Mouse (Mus musculus): ENCODE data around the gene Cfap46. TPM values are rescaled to one million over a fixed set of nuclear protein-coding genes. Genes with fewer than 3 reads are reported as not detected.
"Not testable (repeated sequence)": the region's sequence is repeated elsewhere in the genome, so short reads cannot be mapped to it uniquely, and the experiment has no call there.

Gene Cfap46
- polyA plus RNA-seq, 1 experiment, result not detected

DNA sequence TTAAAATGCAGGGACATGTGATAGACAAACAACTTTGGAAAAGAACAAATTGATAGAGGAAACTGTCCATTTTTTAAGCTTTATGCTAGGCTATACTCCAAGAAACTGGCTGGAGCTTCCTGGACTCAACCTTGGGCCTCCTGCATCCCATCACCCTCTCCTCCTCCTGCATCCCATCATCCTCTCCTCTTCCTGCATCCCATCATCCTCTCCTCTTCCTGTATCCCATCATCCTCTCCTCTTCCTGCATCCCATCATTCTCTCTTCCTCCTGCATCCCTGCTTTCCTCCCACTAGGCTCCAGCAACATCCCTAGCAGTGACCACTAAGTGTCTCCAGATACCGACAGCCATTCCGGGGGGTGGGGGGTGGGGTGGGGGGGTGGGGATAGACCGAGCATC is 7.2 kb downstream of the Cfap46 start:
- no peak for DNase-seq (ENCODE audit: low read depth, low spot score)
- 81% methylated on average over 3 of the region's 3 CpGs for WGBS

DNA sequence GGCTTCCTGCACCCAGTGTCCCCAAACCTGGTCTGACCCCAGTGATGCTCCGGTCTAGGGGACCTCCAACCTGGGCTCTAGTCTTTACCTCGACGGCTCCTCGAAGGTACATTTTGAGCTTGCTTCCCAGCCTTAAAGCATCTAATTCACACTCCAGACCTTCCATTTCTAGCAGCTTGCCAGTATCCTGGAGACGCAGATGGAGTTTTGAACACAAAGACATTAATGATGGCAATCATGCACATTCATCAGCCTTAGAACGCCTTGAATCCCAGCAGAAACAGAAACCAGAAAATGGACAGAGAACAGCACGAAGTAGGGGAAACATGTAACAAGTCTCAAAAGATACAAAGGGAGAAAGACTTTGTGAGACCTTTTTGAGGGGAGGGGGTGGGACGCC is 16.7 kb downstream of the Cfap46 start:
- 74% methylated on average over 8 of the region's 8 CpGs for WGBS
- no peak for DNase-seq (ENCODE audit: low read depth, low spot score)

GRCm38 (mm10) chr7:139663318-139663717 is 20.3 kb downstream of the Cfap46 start:
- no peak for DNase-seq (ENCODE audit: low read depth, low spot score)
- 40% methylated on average over 3 of the region's 3 CpGs for WGBS

- 89% methylated on average over 28 of the region's 28 CpGs for WGBS
- DNase-seq (ENCODE audit: low read depth, low spot score), result not testable (repeated sequence)
These were observed 23.7 kb downstream of the Cfap46 start for GRCm38 (mm10) chr7:139659901-139660300.

DNA sequence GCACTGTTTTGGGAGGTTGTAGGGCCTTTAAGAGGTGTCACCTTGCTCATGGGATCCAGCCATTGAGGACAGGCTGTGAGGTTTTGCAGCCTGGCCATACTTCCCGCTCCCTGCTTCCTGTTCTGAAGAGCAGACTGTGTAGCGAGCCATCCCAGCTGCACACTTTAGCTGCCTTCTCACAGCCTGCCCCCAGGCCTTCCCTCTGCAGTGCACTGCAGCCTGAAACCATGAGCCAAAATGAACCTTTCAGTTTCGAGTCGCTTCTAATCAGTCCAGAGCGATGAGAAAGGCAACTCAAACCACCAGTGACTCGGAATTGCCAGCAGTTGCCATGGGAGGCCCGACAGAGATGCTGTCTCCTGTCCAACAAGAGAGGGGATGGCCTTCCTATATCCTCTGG is 33.9 kb downstream of the Cfap46 start:
- DNase-seq (ENCODE audit: low read depth, low spot score), result no peak
- WGBS, result 70% methylated on average over 7 of the region's 7 CpGs

DNA sequence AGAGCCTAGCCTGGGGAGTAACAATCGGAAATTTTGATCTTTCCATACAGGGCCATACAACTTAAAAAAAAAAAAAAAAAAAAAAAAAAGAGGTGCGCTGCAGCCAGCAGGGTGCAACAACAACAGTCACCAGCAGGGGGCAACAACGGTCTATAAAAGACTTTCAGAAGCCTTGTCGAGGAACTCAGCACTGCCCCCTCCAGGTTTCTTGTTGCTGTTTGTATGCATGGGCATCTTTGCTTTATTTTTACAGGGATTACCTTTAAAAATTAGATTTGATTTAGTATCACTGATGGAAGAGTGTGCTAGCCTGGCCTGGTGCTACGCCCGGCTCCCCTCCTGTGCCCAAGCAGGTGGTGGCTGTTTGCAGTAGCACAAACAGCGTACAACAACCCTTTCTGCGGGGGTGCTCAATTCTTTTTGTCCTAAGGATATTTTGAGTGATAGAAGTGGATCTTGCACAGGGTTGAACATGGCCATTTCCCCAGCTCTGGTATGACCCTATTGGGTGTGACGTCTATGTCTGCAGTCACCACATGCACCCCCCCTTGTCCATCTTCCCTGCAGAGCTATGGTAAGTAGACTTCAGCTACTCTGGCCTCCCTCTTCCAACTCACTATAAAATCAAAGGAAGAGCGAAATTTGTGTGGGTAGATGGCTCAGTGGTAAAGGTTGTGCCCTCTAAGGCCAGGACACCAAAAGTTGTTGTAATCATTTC is 35.4 kb downstream of the Cfap46 start:
- WGBS, result 41% methylated on average over 10 of the region's 10 CpGs

DNA sequence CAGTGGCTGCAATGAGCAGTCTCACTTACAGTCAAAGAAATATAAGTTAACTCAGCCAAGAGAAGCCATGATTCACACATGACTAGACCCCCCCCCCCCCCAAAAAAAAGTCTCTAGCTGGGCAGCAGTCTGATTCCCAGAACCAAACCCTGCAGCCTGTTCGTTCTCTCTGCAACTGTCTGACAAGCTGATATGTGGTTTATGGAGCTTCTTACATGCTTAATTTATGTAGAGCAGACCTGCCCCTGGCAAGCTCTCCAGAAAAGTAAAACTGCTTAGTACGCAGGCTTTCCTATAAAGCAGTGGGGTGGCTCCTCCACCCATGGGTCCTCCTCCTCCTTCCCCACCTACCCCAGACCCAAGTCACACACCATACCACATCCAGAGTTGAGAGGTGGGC is 50.2 kb downstream of the Cfap46 start:
- DNase-seq (ENCODE audit: low read depth, low spot score), result no peak
- 49% methylated on average over 2 of the region's 2 CpGs for WGBS

More for the DNA sequence above, 35.4 kb downstream of the Cfap46 start:
- peak; percentile 62 for DNase-seq (ENCODE audit: low read depth, low spot score)

DNA sequence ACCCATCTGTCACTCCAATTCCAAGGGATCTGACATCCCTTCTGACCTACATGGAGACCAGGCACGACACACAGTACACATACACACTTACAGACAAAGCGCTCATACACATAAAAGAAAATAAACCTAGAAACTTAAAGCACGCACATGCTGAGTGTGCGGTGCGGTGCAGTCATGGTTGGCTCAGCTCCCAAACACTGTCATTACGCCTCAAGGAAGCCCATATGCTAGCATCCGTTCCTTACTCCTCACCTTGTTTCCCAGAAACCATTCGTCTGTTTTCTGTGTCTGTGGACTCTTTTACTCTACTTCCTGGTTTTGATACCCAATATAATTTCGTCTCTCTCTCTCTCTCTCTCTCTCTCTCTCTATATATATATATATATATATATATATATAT is 58.5 kb downstream of the Cfap46 start:
- 75% methylated on average over 9 of the region's 9 CpGs for WGBS

GRCm38 (mm10) chr7:139622568-139622967 is 61.0 kb downstream of the Cfap46 start:
- WGBS, result 79% methylated on average over 13 of the region's 13 CpGs
- DNase-seq (ENCODE audit: low read depth, low spot score), result no peak

More for the DNA sequence above, 58.5 kb downstream of the Cfap46 start:
- no peak for DNase-seq (ENCODE audit: low read depth, low spot score)

GRCm38 (mm10) chr7:139615767-139616766 is 67.5 kb downstream of the Cfap46 start:
- DNase-seq (ENCODE audit: low read depth, low spot score), result peak; percentile 16

GRCm38 (mm10) chr7:139610328-139610727 is 73.3 kb downstream of the Cfap46 start:
- no peak for DNase-seq (ENCODE audit: low read depth, low spot score)
- 51% methylated on average over 2 of the region's 2 CpGs for WGBS

More at GRCm38 (mm10) chr7:139615767-139616766, 67.5 kb downstream of the Cfap46 start:
- WGBS, result 57% methylated on average over 12 of the region's 12 CpGs

DNA sequence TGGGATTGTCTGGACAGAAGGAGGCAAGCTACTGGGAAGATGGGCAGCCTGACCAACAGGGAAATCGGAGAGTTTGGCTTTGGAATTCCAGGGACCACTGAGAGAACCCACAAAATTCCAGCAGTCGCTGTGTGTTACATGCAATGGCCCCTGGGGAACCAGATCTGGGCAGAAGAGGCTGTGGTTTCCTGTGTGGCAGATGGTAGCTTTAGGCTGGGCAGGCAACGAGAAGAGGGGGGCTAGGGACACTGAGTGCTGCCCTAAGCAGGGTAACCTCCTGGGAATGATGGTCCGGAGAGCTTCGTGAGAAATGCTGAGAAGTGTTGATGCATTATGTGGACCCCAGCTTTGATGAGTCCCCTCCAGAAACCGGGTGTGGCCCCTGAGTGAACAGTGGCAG is 87.8 kb downstream of the Cfap46 start:
- no peak for DNase-seq (ENCODE audit: low read depth, low spot score)
- WGBS, result 56% methylated on average over 6 of the region's 6 CpGs

DNA sequence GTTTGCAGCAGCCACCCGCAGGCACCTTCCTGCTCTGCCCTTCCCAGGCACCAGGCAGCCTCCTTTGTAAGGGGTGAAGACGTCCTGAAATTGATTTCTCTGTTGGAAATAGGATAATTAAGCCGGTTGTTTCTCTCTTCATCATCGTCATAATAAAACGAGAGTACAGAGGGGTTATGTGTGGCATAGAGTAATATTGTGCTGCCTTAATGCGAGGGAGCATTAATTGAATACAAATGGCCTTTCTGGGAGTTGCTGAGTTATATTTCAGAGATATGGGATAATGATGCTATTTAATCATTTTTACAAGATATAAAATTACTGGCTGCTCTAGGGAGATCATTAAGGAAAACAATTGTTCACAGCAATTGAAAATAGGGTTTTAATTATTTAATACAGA is 88.3 kb downstream of the Cfap46 start:
- DNase-seq (ENCODE audit: low read depth, low spot score), result no peak
- 70% methylated on average over 6 of the region's 6 CpGs for WGBS

GRCm38 (mm10) chr7:139591311-139591710 is 92.3 kb downstream of the Cfap46 start:
- DNase-seq (ENCODE audit: low read depth, low spot score), result no peak
- 89% methylated on average over 5 of the region's 5 CpGs for WGBS

- WGBS, result 26% methylated on average over 3 of the region's 3 CpGs
- DNase-seq (ENCODE audit: low read depth, low spot score), result no peak
These were observed 93.3 kb downstream of the Cfap46 start for GRCm38 (mm10) chr7:139590302-139590701.

DNA sequence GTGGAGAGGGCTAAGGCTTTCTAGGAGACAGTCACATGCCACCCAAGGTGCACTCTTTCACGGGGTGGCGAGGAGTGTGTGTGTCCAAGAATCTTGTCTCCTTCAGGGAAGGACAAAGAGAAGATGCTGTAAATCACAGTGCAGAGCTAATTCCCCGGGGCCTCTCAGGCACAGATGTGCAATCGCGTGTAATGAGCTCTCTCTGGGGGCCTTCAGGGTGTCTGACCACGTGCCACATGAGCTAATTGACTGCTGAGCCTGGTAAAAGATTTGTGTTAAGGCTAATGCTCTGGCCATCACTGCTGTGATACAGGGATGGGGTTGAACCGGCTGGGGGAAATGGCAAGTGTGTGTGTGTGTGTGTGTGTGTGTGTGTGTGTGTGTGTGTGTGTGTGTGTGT is 95.7 kb downstream of the Cfap46 start:
- DNase-seq (ENCODE audit: low read depth, low spot score), result no peak
- WGBS, result 20% methylated on average over 7 of the region's 7 CpGs

DNA sequence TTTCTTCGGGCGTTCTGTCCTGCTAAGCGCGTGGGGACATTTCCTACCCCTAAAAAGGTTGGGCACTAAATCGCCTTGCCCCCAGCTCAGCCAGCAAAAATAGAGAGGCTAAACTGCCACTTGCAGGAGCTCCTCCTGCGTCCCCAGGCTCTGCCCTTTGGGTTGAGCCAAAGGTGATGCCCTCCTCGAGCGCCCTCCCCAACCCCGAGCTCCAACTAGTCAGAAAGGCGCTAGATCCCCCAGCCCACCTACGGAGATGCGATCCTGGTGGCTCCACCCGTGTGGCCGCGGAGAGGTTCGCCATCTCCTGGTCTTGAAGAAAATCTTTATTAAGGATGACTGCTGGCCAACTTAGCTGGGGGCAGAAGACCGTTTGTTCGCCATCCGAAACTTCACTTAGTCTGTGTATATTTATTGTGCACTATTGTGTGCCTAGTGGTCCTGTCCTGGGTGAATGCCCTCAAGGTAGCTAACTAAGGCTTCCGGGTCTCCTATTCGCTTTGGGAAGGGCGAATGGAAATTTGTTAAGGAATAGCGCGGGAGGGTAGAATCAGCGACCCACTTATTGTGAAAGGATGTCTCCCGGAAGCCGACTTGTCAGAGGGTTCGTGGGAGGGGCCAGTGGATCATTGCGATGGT is 98.3 kb downstream of the Cfap46 start:
- DNase-seq (ENCODE audit: low read depth, low spot score), result no peak
- WGBS, result 6% methylated on average over 29 of the region's 29 CpGs

DNA sequence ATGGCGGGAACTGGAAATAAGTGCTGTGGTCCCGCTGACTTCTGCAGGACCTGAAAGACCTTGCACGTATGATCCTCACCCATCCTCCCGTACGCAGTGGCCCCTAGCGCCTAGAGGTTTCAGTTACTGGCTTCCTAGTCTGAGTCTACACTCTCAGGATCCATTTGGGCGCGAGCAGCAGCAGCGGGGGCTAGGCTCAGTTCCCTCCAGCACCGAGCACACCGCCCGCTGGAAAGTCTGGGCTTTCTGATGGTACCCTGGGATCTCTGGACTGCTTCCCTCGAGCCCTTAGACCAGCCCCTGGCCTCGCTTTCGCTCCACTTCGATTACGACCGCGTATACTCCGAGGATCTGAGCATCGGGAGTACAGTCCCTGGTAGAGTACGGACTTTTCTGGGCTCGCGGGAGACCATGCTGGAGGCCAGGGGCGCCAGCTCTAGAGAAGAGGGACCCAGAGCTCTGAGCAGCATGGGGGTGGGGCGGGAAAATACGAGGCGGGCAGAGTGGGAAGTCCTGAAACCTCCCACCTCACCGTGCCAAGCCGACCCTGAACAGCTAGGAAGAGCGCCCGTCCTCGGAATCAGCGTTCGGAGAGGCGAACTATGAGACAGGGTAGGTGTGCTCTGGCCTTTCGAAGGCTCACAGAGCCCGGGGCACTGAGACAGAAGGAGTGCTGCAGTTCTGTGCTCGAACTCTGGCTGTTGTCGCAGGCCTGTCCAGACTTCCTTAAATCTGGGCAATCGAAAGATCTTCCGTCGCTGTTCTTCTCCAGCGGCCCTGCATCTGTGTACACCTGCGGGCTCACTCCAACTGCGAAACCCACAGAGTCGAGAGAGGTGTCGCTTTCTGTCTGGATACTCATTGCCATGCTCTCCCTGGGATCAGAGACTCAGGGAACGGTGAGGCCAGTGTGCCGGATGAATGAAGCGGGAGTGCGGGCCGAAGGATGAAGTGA is 99.1 kb downstream of the Cfap46 start:
- no peak for DNase-seq (ENCODE audit: low read depth, low spot score)
- 6% methylated on average over 53 of the region's 53 CpGs for WGBS

Data from large intestine, adult 2 months (tissue).